Mouse (Mus musculus) adrenal gland, adult (tissue): Measurements from ENCODE around the gene Zfp574.
A peak's percentile ranks its signal among the peaks of the same experiment; 100 is the strongest.

Experiments used
- DNase-seq, 2 experiments: peaks; one replicate each; pipeline ENCODE4 v3.0.0; 2022 to 2023; ENCODE audit warnings: low spot score in 1 of 2; ENCODE audit not compliant: inconsistent age in 2 of 2

The Zfp574 gene

GRCm38 (mm10) chr7:25072716-25073390 is 486 bp downstream of the Zfp574 start:
- peak; percentile 55 to 75 for DNase-seq

GRCm38 (mm10) chr7:25073924-25074323 is 1.6 kb downstream of the Zfp574 start:
- DNase-seq, result no peak

- peak; percentile 23 to 73 for DNase-seq
These were observed 3.9 kb downstream of the Zfp574 start for GRCm38 (mm10) chr7:25076296-25076662.

- peak; percentile 99 for DNase-seq
These were observed 4.5 kb downstream of the Zfp574 start for GRCm38 (mm10) chr7:25076663-25077413.

- DNase-seq, result no peak
These were observed 5.0 kb downstream of the Zfp574 start for GRCm38 (mm10) chr7:25077414-25077755.

- peak; percentile 19 to 36 for DNase-seq
These were observed 7.2 kb downstream of the Zfp574 start for GRCm38 (mm10) chr7:25079496-25080026.

GRCm38 (mm10) chr7:25080431-25080830 is 8.1 kb downstream of the Zfp574 start:
- peak in 1 of 2 experiments; percentile 32 for DNase-seq

- peak; percentile 50 to 80 for DNase-seq
These were observed 10.1 kb downstream of the Zfp574 start for GRCm38 (mm10) chr7:25082510-25082909.

GRCm38 (mm10) chr7:25084621-25085020 is 12.3 kb downstream of the Zfp574 start:
- peak in 1 of 2 experiments; percentile 73 for DNase-seq

- no peak for DNase-seq
These were observed 14.3 kb downstream of the Zfp574 start for GRCm38 (mm10) chr7:25086656-25087055.

- peak in 1 of 2 experiments; percentile 79 for DNase-seq
These were observed 15.0 kb downstream of the Zfp574 start for GRCm38 (mm10) chr7:25087256-25087912.

- no peak for DNase-seq
These were observed 15.6 kb downstream of the Zfp574 start for GRCm38 (mm10) chr7:25087972-25088371.

- DNase-seq, result no peak
These were observed 16.2 kb downstream of the Zfp574 start for GRCm38 (mm10) chr7:25088531-25088930.

GRCm38 (mm10) chr7:25088968-25089367 is 16.6 kb downstream of the Zfp574 start:
- DNase-seq, result no peak

GRCm38 (mm10) chr7:25089875-25090274 is 17.5 kb downstream of the Zfp574 start:
- no peak for DNase-seq

GRCm38 (mm10) chr7:25098169-25098568 is 25.8 kb downstream of the Zfp574 start:
- no peak for DNase-seq

- no peak for DNase-seq
These were observed 27.2 kb downstream of the Zfp574 start for GRCm38 (mm10) chr7:25099581-25099980.

- DNase-seq, result peak; percentile 71 to 92
These were observed 33.2 kb downstream of the Zfp574 start for GRCm38 (mm10) chr7:25105411-25106160.

- no peak for DNase-seq
These were observed 34.6 kb downstream of the Zfp574 start for GRCm38 (mm10) chr7:25106790-25107502.

- DNase-seq, result peak in 1 of 2 experiments; percentile 66
These were observed 37.0 kb downstream of the Zfp574 start for GRCm38 (mm10) chr7:25109355-25109754.
